Mouse (Mus musculus): ENCODE data around the gene Clcnkb. TPM values are rescaled to one million over a fixed set of nuclear protein-coding genes. Genes with fewer than 3 reads are reported as not detected.

The Clcnkb gene
- total and polyA plus RNA-seq, 3 experiments: not detected

DNA sequence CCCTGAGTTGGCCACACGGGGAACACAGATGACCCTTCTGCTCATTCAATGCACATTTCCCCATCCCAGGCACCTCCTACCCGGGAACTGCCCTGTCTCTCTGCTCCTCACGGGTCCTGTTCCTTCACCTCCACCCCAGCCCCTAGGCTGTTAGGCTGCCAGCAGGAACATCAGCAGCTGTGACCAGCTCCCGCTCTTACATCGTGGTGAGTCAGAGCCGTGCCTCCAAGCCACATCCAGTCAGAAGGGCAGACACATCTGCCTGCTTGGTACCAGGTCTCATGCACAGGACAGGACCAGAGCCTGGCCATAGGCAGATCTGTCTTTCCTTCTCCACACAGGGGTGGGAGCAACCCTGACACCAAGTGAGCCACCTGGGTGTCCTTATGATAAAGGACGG is 49.9 kb downstream of the Clcnkb start:
- Histone ChIP-seq H3K9me3 (replicated peaks; ENCODE audit: insufficient read depth, low read length) (no peaks in the 10 kb centered on the region), H3K36me3 (ENCODE audit: control insufficient read depth in 1 of 2, insufficient read depth in 2 of 2, low read length in 2 of 2) (no peaks in the 10 kb centered on the region), H3K9ac (ENCODE audit: control insufficient read depth, low read depth, low read length, poor library complexity, severe bottlenecking) (no peak overlapping the region), H3K79me2 (ENCODE audit: control insufficient read depth, insufficient read depth, low read length, poor library complexity) (no peaks in the 10 kb centered on the region), H3K4me1 (ENCODE audit: control insufficient read depth in 1 of 2, insufficient read depth in 2 of 2, low read length in 2 of 2) (no peaks in the 10 kb centered on the region; a peak in 1 of 4 replicates), H3K27ac (ENCODE audit: control insufficient read depth, low read depth, low read length) (no peak overlapping the region), H3K27me3 (ENCODE audit: control insufficient read depth in 1 of 2, insufficient read depth in 2 of 2, low read length in 2 of 2) (peaks cover 0 to 4% of the 10 kb centered on the region in 2 experiments; a peak in 1 of 4 replicates), H3K4me3 (ENCODE audit: control insufficient read depth in 1 of 2, insufficient read depth in 1 of 2, low read depth in 2 of 2, low read length in 2 of 2) (no peak overlapping the region)
- DNase-seq (ENCODE audit: low read depth, low spot score): no peak
- TF ChIP-seq ZNF384 (IDR thresholded peaks at IDR 0.05; ENCODE audit: low read depth, low read length) (no peak), MEF2A (IDR thresholded peaks at IDR 0.05; ENCODE audit: extremely low read depth, insufficient replicate concordance, low read depth, low read length, poor library complexity, severe bottlenecking) (no peak), CHD2 (IDR thresholded peaks at IDR 0.05; ENCODE audit: low read length) (no peak), USF1 (IDR thresholded peaks at IDR 0.05; ENCODE audit: low read depth, low read length) (no peak), RCOR1 (IDR thresholded peaks at IDR 0.05; ENCODE audit: low read depth, low read length) (no peak), ZMIZ1 (IDR thresholded peaks at IDR 0.05; ENCODE audit: low read depth, low read length) (no peak), MAX (IDR thresholded peaks at IDR 0.05; ENCODE audit: low read length) (no peak), ELF1 (IDR thresholded peaks at IDR 0.05; ENCODE audit: low read depth, low read length) (no peak), TCF12 (IDR thresholded peaks at IDR 0.05; ENCODE audit: low read depth, low read length) (no peak), NELFE (IDR thresholded peaks at IDR 0.05; ENCODE audit: low read depth, low read length) (no peak), MYC (IDR thresholded peaks at IDR 0.05; ENCODE audit: low read depth, low read length) (no peak)

DNA sequence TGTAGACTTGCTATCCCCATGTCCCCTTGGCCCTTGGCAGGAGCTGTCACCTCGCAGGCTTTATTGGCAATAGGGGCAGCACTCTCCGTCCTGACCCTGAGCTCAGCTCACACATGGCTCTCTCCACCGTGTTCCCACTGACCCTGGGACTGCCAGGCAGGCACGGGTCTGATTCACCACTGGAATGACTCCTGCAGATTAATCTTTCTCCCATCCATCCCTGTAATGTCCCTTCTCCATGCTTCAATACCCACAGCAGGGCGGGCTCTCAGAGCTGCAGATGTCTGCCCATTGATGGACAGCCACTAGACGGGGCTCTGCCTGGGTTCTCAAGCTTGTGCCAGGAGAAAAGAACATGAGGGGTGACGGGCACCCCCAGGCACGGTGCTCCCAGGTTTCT is 50.7 kb downstream of the Clcnkb start:
- Histone ChIP-seq H3K4me3 (ENCODE audit: control insufficient read depth in 1 of 2, insufficient read depth in 1 of 2, low read depth in 2 of 2, low read length in 2 of 2) (no peak overlapping the region), H3K27ac (ENCODE audit: control insufficient read depth, low read depth, low read length) (no peak overlapping the region), H3K4me1 (ENCODE audit: control insufficient read depth in 1 of 2, insufficient read depth in 2 of 2, low read length in 2 of 2) (no peaks in the 10 kb centered on the region; a peak in 1 of 4 replicates), H3K36me3 (ENCODE audit: control insufficient read depth in 1 of 2, insufficient read depth in 2 of 2, low read length in 2 of 2) (no peaks in the 10 kb centered on the region), H3K27me3 (ENCODE audit: control insufficient read depth in 1 of 2, insufficient read depth in 2 of 2, low read length in 2 of 2) (peaks cover 0 to 4% of the 10 kb centered on the region in 2 experiments; a peak in 1 of 4 replicates), H3K9me3 (replicated peaks; ENCODE audit: insufficient read depth, low read length) (no peaks in the 10 kb centered on the region), H3K79me2 (ENCODE audit: control insufficient read depth, insufficient read depth, low read length, poor library complexity) (no peaks in the 10 kb centered on the region), H3K9ac (ENCODE audit: control insufficient read depth, low read depth, low read length, poor library complexity, severe bottlenecking) (no peak overlapping the region)
- no peak for DNase-seq (ENCODE audit: low read depth, low spot score)
- TF ChIP-seq ZC3H11A (IDR thresholded peaks at IDR 0.05; ENCODE audit: low read depth, low read length) (no peak), ETS1 (IDR thresholded peaks at IDR 0.05; ENCODE audit: low read depth, low read length) (no peak), TCF12 (IDR thresholded peaks at IDR 0.05; ENCODE audit: low read depth, low read length) (no peak), JUND (IDR thresholded peaks at IDR 0.05; ENCODE audit: low read depth, low read length) (no peak), NRF1 (IDR thresholded peaks at IDR 0.05; ENCODE audit: insufficient read depth, low read depth, low read length, poor library complexity, severe bottlenecking) (no peak), ELF1 (IDR thresholded peaks at IDR 0.05; ENCODE audit: low read depth, low read length) (no peak), POLR2A (IDR thresholded peaks at IDR 0.05; ENCODE audit: control insufficient read depth in 1 of 2, insufficient read depth in 1 of 2, low read depth in 1 of 2, low read length in 2 of 2, poor library complexity in 1 of 2) (no peak), SMC3 (IDR thresholded peaks at IDR 0.05; ENCODE audit: low read depth, low read length) (no peak), CHD2 (IDR thresholded peaks at IDR 0.05; ENCODE audit: low read length) (no peak)
